Mouse (Mus musculus) hindbrain, embryonic 11.5 days (tissue): ENCODE measurements around the gene Gpr143. TPM values are rescaled to one million over a fixed set of nuclear protein-coding genes. Genes with fewer than 3 reads are reported as not detected.

ENCODE experiments used
- ATAC-seq: fragments of 200-750 bp; cut with Nextera tagmentation; 2 replicates; pipeline ENCODE4 v1.8.0; 2017; ENCODE audit warnings: mild to moderate bottlenecking, moderate TSS enrichment, moderate library complexity; ENCODE audit not compliant: low FRiP score
- DNase-seq: peaks from one replicate; pipeline ENCODE4 v3.0.0-alpha.2; 2015; ENCODE audit warnings: low spot score
- H3K27ac ChIP-seq: fragments of 300-500 bp; sonication (generic); 2 replicates; pipeline ENCODE4 v1.5.1; 2014; ENCODE audit warnings: mild to moderate bottlenecking, low read depth, low read length
- H3K27me3 ChIP-seq: fragments of 300-500 bp; sonication (generic); 2 replicates; pipeline ENCODE4 v1.6.1; 2014; ENCODE audit warnings: mild to moderate bottlenecking, low read length, moderate library complexity, mixed read lengths; ENCODE audit not compliant: control insufficient read depth, insufficient read depth
- H3K36me3 ChIP-seq: fragments of 300-500 bp; sonication (generic); 2 replicates; pipeline ENCODE4 v1.6.1; 2014; ENCODE audit warnings: mild to moderate bottlenecking, low read length, moderate library complexity, mixed read lengths; ENCODE audit not compliant: control insufficient read depth, insufficient read depth
- H3K4me1 ChIP-seq: fragments of 300-500 bp; sonication (generic); replicated peaks from 2 replicates; pipeline ENCODE4 v1.6.1; 2014; ENCODE audit warnings: low read length, mixed read lengths; ENCODE audit not compliant: control insufficient read depth, insufficient read depth
- H3K4me2 ChIP-seq: fragments of 300-500 bp; sonication (generic); replicated peaks from 2 replicates; pipeline ENCODE4 v1.6.1; 2014; ENCODE audit warnings: mild to moderate bottlenecking, low read depth, low read length
- H3K4me3 ChIP-seq: fragments of 300-500 bp; sonication (generic); 2 replicates; pipeline ENCODE4 v1.5.1; 2014; ENCODE audit warnings: low read depth, low read length
- H3K9ac ChIP-seq: fragments of 300-500 bp; sonication (generic); 2 replicates; pipeline ENCODE4 v1.6.1; 2014; ENCODE audit warnings: low read depth, low read length
- H3K9me3 ChIP-seq: fragments of 300-500 bp; sonication (generic); 2 replicates; pipeline ENCODE4 v1.6.1; 2016; ENCODE audit warnings: low read length; ENCODE audit not compliant: control insufficient read depth
- WGBS: fragments of 180-500 bp; shearing (Covaris S2); extraction: QIAGEN DNeasy Blood & Tissue Kit; methylation state at CpG from one replicate; pipeline ENCODE4 v1.1.7; 2014; 5-methylcytosine and 5-hydroxymethylcytosine counted together
- polyA plus RNA-seq: library from polyadenylated mRNA; unstranded; fragments of >200 nt; fragmentation: Nextera tagmentation; extraction: Ambion mirVana; gene quantifications from 2 replicates; pipeline ENCODE4 v1.2.1, GENCODE M21; 2014

Gpr143 gene
- 0.14 and 0.15 TPM in 2 replicates for polyA plus RNA-seq

DNA sequence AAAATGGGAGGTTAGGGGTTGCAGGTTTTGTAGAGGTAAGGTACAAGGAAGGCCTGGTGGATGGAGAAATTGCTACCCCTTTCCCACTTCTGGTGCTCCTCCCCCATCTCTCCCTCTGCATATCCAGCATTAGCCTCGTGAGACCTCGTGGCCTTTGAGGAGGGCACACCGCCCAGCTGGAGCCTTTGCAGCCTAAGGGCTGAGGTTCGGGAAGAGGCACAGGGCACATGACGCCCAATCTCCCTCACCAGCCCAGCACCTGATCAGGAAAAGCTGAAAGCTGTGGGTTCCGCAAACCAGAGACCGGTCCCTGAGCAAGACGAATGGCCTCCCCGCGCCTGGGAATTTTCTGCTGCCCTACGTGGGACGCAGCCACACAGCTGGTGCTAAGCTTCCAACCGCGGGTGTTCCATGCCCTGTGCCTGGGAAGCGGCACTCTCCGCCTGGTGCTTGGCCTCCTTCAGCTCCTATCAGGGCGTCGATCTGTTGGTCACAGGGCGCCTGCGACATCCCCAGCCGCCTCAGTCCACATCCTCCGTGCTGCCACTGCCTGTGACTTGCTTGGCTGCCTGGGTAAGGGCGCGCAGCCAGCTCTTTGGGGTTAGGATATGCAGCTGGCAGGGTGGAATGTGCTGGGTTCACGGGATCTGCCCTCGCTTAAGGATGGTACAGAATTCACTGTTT lies at the start of gene Gpr143:
Gene Gpr143 (plus strand): TSS at position 202 of the 684 bp plus-strand sequence.
- Histone ChIP-seq H3K27ac (no peak within 1 kb of the TSS), H3K9ac (no peak within 1 kb of the TSS), H3K4me3 (peak within 1 kb of the TSS; percentile 8; the same call in 1 of the 2 replicates), H3K4me2 (peak within 1 kb of the TSS; percentile 49), H3K27me3 (peaks cover 5% of the 10 kb centered on the region), H3K9me3 (no peaks in the 10 kb centered on the region), H3K36me3 (no peaks in the 10 kb centered on the region), H3K4me1 (no peaks in the 10 kb centered on the region)
- DNase-seq (peak; percentile 18), ATAC-seq (peak; percentile 47)
- WGBS, result 22% methylated on average over 24 of the region's 26 CpGs

DNA sequence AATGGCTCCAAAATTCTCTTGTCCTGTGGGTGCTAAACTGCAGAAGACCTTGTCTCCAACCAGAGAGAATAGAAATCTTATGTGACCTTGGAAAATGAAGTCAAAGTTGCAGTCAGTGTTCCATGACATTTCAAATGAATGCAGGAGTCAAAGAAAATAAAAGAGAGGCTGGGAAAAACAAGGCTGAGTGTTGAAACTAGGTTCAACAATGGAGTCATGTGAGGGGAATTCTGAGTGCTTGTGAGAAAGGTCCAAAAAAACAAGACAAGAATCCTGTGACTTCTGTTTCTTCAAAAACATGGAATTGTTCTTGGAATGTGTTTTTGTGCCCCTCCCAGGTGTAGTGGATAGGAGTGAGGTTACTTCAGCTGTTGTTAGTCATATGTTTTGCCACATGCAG lies 46.4 kb upstream of the Gpr143 start:
- peaks cover 9% of the 10 kb centered on the region; the same call in 1 of the 2 replicates for H3K27me3 ChIP-seq
- no peak overlapping the region for H3K27ac ChIP-seq
- H3K4me2 ChIP-seq, result no peak overlapping the region
- H3K4me1 ChIP-seq, result no peaks in the 10 kb centered on the region
- no peak overlapping the region for H3K4me3 ChIP-seq
- no peaks in the 10 kb centered on the region for H3K36me3 ChIP-seq
- no peak for DNase-seq
- ATAC-seq, result no peak
- no peak overlapping the region for H3K9ac ChIP-seq
- no peaks in the 10 kb centered on the region for H3K9me3 ChIP-seq

DNA sequence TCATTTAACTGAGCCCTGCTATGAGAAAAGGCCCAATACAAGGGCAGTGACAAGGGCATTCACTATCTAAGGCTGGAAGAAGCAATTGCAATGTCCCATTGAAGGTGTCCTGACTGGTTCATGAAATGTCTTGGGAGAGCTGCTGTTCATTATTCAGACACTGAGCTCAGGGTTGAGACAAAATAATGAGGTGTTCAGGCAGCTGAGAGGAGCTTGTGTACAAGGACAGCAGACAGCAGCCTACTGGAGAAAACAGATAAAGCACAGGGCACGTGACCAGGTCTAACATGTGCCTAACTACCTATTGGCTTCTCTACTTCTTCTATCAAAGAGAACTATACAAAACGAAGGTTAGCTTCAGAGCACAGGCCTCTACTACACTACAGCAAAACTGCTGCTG lies 43.5 kb upstream of the Gpr143 start:
- Histone ChIP-seq H3K4me2 (no peak overlapping the region), H3K36me3 (no peaks in the 10 kb centered on the region), H3K4me1 (no peaks in the 10 kb centered on the region), H3K9ac (no peak overlapping the region), H3K27me3 (peaks cover 10% of the 10 kb centered on the region; the same call in 1 of the 2 replicates), H3K27ac (no peak overlapping the region), H3K9me3 (no peaks in the 10 kb centered on the region), H3K4me3 (no peak overlapping the region)
- DNase-seq, result no peak
- no peak for ATAC-seq
- 81% methylated on average over 2 of the region's 2 CpGs for WGBS

DNA sequence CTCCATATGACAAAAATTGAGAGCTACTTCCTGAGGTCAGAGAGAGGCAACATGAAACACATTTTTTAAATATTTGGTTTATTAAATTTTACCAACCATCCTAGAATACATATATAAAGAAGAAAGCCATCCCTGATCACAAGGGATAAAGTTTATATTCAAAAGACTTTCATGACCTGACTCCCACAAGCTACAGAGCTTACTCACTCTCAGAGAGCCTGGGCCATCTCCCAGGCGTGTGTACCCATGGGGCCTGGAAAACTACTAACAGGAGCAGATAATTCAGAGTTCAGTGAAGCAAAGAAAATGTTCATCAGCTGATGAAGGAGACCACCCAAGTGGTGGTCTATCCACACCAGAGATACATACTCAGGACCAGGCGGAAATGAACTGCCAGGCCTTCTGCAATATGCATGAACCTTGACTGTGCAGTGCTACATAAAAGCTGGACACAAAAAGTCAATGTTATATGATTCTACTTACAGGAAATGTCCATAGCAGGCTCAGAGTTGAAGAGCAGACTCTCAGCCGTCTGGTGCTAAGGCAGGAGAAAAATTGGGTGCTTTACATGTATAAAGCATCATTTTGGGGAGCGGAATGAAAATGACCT lies 42.9 kb upstream of the Gpr143 start:
- ATAC-seq (no peak), DNase-seq (no peak)
- H3K9ac ChIP-seq, result no peak overlapping the region
- H3K4me1 ChIP-seq, result no peaks in the 10 kb centered on the region
- no peak overlapping the region for H3K4me2 ChIP-seq
- no peaks in the 10 kb centered on the region for H3K36me3 ChIP-seq
- H3K27ac ChIP-seq, result no peak overlapping the region
- WGBS, result 65% methylated on average over 4 of the region's 4 CpGs
- peaks cover 10% of the 10 kb centered on the region; the same call in 1 of the 2 replicates for H3K27me3 ChIP-seq
- H3K4me3 ChIP-seq, result no peak overlapping the region
- H3K9me3 ChIP-seq, result no peaks in the 10 kb centered on the region

DNA sequence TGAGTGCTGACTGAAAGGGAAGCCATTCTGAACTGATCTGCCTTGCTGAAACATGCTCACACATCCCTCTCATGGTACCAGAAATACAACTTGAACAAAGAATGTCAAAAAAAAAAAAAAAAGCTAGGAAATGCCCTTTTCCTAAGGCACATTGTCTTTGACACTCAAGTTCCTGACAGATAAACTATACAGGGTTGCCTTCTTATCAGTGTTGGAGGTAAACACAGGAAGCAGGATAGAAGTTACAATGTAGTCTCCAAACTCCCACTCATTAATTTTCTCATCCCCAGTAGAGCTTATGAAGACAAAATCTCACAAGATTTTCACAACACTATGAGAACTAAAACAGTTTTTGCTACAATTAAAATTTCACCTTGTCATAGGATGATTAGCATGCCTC lies 38.1 kb upstream of the Gpr143 start:
- Histone ChIP-seq H3K4me1 (no peaks in the 10 kb centered on the region), H3K27ac (no peak overlapping the region), H3K9me3 (no peaks in the 10 kb centered on the region), H3K9ac (no peak overlapping the region), H3K4me2 (no peak overlapping the region), H3K4me3 (no peak overlapping the region), H3K36me3 (no peaks in the 10 kb centered on the region), H3K27me3 (peaks cover 10% of the 10 kb centered on the region; the same call in 1 of the 2 replicates)
- no peak for ATAC-seq
- DNase-seq, result no peak

DNA sequence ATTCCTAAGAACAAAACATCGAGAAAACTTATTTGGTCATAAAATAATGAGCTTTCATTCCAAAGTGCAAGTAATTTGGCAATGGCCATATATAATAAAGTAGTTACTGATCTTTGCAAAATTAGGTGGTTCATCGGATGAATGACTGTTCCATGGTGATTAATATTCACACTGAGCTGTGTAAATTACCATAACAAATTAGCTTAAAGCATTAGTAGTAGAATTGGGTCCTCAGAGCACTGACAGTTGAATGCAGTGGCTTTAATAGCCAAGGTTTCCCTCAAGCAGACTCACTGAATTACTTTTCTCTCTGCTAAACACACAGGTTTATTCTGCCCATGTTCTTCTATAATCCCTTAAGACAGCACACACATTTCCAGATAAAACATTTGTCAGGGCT lies 35.8 kb upstream of the Gpr143 start:
- WGBS, result 80% methylated on average over 2 of the region's 2 CpGs
- peaks cover 6% of the 10 kb centered on the region; the same call in 1 of the 2 replicates for H3K27me3 ChIP-seq
- ATAC-seq, result no peak

DNA sequence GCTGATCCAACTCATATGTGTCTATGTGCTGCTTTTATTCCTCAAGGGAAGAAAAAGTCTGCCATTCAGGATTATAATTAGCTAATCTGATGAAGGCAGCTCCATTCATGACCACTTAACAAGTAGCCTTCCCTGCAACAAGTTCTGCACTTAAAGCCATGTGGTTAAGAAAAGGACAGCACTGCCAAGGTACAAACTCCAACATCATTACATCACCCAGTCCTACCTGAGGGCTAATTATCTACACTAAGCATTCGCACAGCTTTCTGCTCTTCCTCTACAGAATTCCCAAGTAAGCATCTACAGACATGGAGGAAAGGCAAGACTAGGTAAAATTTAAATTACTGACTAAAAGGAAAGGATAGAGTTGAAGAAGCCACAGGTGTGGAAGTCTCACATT lies 25.9 kb upstream of the Gpr143 start:
- no peak for DNase-seq
- no peak overlapping the region for H3K4me3 ChIP-seq
- H3K9me3 ChIP-seq, result no peaks in the 10 kb centered on the region
- H3K4me2 ChIP-seq, result no peak overlapping the region
- ATAC-seq, result no peak
- H3K27ac ChIP-seq, result no peak overlapping the region
- 94% methylated on average over 1 of the region's 1 CpGs for WGBS
- H3K36me3 ChIP-seq, result no peaks in the 10 kb centered on the region
- no peak overlapping the region for H3K9ac ChIP-seq
- no peaks in the 10 kb centered on the region for H3K27me3 ChIP-seq
- no peaks in the 10 kb centered on the region for H3K4me1 ChIP-seq

More for the DNA sequence above, 35.8 kb upstream of the Gpr143 start:
- H3K4me1 ChIP-seq, result no peaks in the 10 kb centered on the region
- no peak overlapping the region for H3K4me3 ChIP-seq
- no peak for DNase-seq
- no peak overlapping the region for H3K9ac ChIP-seq
- no peak overlapping the region for H3K27ac ChIP-seq
- no peaks in the 10 kb centered on the region for H3K36me3 ChIP-seq
- no peaks in the 10 kb centered on the region for H3K9me3 ChIP-seq
- H3K4me2 ChIP-seq, result no peak overlapping the region

DNA sequence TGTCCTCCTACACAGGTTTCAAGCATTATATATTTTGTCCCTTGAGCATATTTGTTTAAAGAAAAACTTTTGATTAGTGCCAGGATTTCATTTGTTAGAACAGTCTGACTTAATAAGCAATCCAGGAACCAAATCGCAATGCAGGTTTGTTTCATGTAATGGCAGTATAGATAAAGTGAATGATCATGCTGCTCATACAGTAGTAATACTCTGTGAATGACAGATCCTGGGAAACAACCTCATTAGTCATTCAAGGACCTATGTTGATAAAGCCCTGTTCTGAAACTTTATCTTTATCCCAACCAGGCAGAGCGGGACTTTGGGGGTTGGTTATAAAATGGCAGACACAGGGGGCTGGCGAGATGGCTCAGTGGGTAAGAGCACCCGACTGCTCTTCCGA lies 25.4 kb upstream of the Gpr143 start:
- Histone ChIP-seq H3K9me3 (no peaks in the 10 kb centered on the region), H3K4me3 (no peak overlapping the region)
- WGBS, result 95% methylated on average over 5 of the region's 5 CpGs

DNA sequence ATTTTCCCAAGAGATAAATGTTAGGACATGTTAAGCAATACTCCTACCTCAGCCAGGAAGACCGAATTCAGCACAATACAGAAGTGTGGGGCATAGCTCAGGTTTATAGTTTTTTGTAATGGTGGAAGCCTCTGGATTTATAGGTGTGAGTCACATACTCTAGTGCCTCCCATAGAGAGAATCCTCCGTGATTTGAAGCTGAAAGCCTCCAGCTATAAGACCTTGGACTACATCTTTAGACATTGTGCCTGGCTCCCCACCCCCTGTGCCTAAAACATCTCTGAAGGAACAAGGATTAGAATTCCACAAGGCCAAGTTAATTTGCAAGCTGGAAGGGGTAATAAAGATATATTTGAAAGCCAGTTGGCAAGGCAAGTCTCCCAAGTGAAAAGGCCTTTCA lies 19.3 kb upstream of the Gpr143 start:
- no peak overlapping the region for H3K4me2 ChIP-seq
- no peaks in the 10 kb centered on the region; the same call in 1 of the 2 replicates for H3K27me3 ChIP-seq
- no peak overlapping the region for H3K27ac ChIP-seq
- no peaks in the 10 kb centered on the region for H3K4me1 ChIP-seq
- 61% methylated on average over 2 of the region's 2 CpGs for WGBS
- no peaks in the 10 kb centered on the region for H3K9me3 ChIP-seq
- DNase-seq (no peak), ATAC-seq (no peak)
- no peak overlapping the region for H3K9ac ChIP-seq
- H3K36me3 ChIP-seq, result no peaks in the 10 kb centered on the region
- H3K4me3 ChIP-seq, result no peak overlapping the region

More for the DNA sequence above, 25.4 kb upstream of the Gpr143 start:
- DNase-seq, result no peak
- no peaks in the 10 kb centered on the region for H3K36me3 ChIP-seq
- ATAC-seq, result no peak
- H3K4me2 ChIP-seq, result no peak overlapping the region
- no peak overlapping the region for H3K9ac ChIP-seq
- H3K4me1 ChIP-seq, result no peaks in the 10 kb centered on the region
- no peak overlapping the region for H3K27ac ChIP-seq
- H3K27me3 ChIP-seq, result no peaks in the 10 kb centered on the region
